Mouse (Mus musculus) CD4-positive, CD25-positive, alpha-beta regulatory T cell, adult 4 months (primary cell): ENCODE results near the gene Rassf2. TPM values are rescaled to one million over a fixed set of nuclear protein-coding genes. Genes with fewer than 3 reads are reported as not detected.
A peak's percentile ranks its signal among the peaks of the same experiment; 100 is the strongest.

ENCODE experiments used
- ATAC-seq: one replicate; pipeline ENCODE4 v1.8.0; 2017
- polyA plus RNA-seq, 2 experiments: library from polyadenylated mRNA; unstranded; fragments of 100-300 nt; shearing (Covaris generic); gene quantifications; one replicate each; pipeline ENCODE4 v1.2.1; 2017

Rassf2 gene
- polyA plus RNA-seq, 2 experiments from 2014 or later: 67.6 to 113 TPM

DNA sequence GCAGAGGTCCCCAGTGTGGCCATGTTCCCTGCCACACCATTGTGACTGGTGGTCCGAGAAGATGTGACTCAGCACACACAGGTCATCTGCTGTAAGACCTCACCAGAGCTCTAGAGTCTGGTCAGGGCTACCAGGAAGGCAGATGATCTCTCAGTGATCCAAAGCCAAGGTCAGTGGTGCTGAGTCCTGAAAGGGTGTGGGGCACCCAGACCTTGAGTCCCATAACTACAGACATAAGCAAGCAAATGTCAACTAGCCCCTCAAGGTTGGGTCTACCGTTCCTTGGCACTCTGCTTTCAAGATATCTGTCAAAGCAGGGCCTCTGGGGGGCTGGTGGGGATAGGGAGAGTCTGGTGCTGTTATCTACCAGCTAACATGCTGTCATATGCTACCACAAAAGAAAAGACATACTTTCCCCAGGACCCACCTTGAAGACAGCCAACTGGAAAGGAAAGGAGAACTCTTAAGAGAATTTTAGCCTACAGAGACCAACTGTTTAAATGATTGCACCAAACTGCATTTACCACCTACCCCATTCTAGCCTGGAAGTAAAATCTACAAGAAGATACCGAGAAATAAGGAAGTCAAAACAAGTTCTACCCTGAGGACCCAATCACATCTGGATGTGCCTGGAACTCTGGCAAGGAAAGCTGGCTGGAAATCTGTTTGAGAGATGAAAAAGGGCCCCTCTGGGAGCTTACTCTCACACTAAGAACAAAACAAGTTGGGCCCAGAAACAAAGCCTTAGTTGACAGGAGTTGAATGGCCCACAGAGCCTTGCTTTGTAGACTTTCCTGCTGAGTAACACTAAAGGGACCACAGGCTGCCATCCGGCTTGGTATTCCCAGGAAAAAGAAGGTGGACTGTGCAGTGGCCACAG is 4.8 kb upstream of the Rassf2 start:
- ATAC-seq: no peak

DNA sequence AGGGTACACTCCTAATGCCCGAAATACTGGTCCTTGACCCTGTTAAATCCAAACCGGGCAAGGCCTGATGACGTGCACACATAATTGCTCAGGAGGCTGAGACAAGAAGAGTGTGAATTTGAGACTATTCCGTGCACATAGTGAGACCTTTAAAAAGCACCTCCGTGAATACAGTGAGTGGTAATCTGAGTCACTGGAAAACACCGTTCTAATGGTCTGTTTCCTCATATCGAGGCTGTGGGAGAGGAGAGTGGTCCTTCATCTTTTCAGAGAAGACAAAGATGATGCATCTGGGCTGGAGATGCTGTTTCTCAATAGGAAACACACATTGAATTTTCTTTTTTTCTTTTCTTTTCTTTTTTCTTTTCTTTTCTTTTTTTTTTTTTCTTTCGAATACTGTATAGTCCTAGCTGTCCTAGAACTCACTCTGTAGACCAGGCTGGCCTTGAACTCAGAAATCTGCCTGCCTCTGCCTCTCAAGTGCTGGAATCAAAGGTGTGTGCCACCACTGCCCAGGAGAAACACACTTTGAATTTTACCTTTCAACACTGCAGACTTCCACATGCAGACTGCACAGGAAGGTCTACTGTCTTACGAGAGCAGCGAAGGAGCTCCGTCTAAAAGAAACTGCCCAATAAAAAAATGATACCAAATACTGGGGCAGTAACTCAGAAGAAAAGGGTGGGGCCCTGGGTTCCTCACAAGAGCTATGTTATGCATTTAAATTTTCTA is 1.5 kb upstream of the Rassf2 start:
- no peak for ATAC-seq

DNA sequence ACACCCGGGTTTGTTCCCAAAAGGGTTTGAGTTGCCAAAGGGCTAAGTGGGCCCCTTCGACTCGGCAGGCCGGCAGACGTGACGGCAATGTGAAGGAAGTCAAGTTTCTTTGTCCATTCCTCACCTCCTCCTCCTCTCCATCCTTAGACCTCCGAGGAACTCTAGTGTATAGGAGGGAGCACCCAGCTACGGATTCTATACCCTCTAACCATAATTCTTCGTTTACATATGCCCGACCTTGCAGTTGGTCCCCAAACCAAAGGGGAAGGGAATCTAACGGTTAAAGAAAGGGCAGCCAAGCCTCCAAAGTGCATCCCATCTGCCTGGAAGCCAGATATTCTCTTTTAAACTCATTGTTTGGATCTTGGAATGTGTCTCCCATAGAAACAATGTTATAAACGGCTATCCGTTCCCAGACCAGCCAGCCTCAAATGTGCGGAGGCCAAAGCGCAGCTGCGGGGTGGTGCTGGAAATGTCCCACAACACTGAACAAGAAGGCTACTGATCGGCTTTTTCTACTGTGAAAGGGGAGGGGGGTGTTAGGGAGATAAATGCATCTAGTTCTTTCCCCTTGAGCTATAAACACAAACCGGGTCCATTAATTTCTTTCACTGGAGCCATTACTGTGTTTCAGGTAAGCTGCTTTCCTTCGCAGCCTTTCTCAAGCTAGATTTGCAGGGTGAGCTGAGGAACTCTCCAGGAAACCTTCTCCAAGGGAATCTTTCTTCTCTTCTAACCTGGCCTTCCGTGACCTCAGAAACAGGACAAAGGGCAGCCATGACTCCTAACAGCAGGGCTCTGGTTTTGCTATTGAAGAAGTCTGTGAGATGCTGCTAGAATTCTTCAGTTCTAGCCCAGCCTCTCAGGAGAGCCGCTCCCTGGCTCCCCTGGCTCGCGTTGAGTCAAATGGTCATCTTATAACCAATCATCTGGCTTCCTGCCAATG is 633 bp upstream of the Rassf2 start:
- no peak for ATAC-seq

DNA sequence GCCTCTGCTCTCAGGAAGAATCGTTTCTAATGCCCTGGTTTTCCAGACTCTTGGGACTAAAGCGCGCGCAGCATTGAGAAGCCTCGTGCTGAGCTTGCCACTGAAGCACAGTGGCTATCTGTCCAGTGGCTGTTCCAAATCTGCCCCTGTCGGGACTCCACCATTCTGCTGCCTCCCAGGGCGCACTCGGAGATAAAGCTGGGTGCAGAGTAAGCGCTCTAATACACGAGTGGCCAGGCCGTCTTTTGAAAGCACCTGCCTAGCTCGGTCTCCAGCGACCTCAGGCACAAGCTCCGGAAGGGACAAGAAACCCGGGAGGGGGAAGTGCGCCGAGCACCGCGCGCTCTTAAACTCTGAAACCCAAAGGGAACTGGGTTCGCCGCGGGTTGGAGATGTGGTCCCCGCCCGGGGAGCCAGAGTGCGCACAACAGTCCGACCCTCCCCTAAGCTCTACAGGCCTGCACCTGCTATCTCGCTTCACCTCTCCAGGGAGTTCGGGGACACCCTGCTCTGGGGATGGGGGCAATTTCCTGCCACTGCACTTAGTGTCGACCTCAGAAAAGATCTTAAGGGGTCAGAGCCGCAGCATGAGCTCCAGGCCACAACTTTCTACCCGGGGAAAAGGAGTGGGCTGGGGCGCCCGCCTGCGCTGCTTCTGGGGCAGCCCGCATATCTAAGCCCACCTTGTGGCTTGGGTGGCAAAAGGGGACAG is 1.0 kb downstream of the Rassf2 start:
- peak; percentile 61 for ATAC-seq

DNA sequence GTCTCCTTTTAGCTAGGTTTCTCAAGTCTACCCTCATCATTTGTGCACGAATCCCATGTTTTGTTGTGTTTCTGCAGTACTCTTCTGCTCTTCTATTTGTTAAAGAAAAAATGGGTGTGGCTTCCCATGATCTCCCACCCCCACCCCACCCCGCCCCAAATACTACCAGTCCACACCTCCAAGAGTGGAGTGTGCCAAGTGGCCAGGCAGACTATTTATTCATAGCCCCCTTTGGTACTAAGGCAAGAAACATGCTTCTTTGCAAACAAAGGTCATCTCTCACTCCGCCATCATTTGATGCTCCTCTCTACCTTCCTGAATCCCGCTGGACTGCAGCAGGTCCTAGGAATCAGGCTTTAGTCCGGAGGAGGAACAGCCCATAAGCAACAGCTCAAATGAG is 2.0 kb downstream of the Rassf2 start:
- no peak for ATAC-seq

GRCm38 (mm10) chr2:132027366-132027765 is 2.7 kb downstream of the Rassf2 start:
- no peak for ATAC-seq

DNA sequence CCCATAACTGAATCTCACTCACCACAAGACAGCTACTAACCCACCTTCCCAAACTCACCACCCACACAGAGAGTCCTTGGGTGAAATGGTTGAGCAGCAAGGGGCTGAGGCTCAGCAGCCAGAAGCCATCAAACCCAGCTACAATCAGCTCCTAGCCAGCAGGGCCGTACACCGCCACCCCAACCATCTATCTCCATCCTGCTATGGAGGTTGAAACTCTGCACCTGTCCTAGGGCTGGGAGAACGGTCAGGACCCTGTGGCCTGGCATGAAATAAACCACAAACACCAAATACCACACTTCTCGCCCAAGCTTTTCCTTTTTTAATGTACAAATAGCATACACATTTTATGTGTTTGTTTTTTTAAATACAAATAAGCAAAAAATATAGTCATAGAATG is 6.0 kb downstream of the Rassf2 start:
- ATAC-seq: no peak

- peak; percentile 33 for ATAC-seq
Measured at GRCm38 (mm10) chr2:132022621-132023020, 7.4 kb downstream of the Rassf2 start.

GRCm38 (mm10) chr2:132021616-132022015 is 8.4 kb downstream of the Rassf2 start:
- ATAC-seq: peak; percentile 22

DNA sequence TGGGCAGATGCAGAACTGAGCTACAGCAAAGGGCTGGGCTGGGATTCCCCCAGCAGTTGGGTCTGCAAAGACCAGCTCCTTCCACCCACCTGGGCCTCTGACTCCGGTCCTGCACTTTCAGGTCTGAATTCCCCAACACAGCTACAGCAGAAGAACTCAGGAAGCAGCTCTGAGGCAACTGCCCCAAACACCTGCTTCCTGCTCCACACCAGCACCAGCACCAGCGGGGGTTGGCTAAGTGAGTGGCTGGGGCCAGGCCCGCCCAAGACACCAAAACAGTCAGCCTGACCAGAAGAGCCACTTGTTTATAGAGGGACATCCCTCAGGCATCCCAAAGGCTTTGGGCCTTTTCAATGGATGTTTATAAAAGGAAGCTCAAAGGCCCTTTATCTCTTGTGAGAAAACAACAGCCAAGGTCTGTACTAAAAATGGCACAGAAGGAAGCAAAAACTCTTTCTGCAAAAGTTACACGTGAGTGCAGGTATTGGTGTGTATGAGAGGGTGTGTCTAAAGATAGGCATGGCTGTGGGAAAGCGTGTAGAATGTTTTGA is 9.0 kb downstream of the Rassf2 start:
- ATAC-seq: peak; percentile 61

DNA sequence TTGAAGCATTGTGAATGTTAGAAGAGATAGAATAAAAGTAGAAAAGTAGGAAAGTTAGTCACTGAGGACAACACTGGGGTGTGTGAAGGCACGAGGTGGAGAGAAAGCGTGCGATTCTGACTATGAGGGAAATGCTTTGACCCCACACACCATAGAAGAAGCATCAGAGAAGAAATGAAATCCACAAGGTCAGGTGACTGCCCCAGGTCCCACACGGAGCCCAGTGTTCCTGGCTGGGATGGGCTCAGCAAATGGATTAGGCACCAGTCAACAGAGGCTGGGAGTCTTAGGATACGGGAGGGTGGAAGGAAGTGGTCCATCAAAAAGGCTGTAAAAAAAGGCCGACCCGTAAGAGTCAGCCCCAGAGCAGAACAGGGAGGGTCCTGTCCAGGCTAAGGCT is 9.6 kb downstream of the Rassf2 start:
- no peak for ATAC-seq

DNA sequence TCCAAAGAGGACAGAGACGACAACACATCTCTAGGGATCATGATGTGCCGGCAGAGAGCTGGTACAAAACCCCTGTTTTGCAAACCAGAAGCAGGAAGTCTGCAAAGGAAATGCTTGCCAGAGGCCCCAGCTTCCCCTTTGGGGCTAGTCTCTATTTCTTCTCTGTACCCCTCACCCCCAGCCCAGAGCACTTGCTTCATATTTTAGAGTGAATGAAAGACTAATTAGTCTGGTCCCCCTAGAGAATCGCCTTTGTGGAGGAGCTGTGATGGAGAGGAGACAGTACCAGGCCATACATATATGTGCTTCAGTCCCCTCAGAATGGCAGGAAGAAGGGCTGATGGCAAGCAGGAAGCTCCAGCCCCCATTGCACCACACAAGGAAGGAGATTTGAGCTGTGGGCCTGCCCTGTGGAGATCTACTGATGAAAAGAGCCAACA is 10.7 kb downstream of the Rassf2 start:
- ATAC-seq: peak; percentile 44

- ATAC-seq: no peak
Measured at GRCm38 (mm10) chr2:132018156-132018555, 11.9 kb downstream of the Rassf2 start.

- ATAC-seq: no peak
Measured at GRCm38 (mm10) chr2:132017611-132018010, 12.4 kb downstream of the Rassf2 start.

DNA sequence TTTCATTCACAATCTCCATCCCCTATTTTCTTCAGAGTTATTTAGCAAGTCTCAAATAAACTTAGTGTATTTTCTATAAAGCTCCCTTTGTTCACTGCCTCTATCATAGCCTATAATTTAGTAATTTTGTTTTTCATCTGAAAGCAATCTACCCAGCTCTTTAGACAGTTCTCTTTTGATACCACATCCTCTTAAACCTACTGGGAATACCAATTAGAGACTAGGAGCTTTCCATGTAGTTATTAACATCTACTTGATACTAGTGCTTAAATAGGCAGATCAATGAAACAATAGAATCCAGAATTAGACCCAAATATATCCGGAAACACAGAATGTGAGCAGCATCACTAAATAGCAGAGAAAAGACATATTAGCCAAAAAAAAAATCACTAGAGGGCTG is 14.0 kb downstream of the Rassf2 start:
- ATAC-seq: no peak

DNA sequence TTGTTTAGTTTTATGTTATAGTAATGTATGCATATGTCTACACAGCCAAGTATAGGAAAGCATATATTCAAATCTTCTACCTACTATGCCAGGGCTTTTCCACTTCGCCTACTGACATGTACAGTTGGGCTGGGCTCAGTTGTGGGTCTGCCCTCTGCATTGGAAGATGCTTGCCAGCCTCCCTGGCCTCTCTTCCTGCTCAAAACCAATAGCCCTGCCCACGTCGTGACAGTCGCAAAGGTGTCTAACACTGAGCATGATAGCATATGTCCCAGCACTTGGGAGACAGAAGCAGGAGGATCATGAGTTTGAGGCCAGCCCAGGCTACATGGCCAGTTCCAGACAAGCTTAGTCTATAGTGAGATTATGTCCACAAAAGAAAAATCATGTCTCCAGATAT is 16.9 kb downstream of the Rassf2 start:
- peak; percentile 64 for ATAC-seq

DNA sequence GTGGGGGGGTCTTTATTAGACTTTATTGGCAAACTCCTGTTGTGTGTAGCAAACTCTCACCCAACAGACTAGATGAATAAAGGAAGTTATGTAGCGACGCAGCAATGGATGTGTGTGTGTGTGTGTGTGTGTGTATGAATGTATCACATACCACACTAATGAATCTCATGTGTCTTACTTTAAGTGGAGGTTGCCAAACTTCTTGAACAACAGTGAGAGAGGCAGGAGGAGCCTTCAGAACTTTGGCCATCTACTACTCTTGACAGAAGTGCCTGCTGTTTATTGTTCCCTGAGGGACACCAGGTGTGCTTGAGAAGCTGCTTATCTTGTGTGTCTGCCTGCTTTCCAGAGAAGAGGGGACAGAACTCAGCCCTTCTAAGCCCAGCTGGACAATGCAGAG is 19.3 kb downstream of the Rassf2 start:
- no peak for ATAC-seq

- ATAC-seq: no peak
Measured at GRCm38 (mm10) chr2:132008186-132008585, 21.9 kb downstream of the Rassf2 start.

DNA sequence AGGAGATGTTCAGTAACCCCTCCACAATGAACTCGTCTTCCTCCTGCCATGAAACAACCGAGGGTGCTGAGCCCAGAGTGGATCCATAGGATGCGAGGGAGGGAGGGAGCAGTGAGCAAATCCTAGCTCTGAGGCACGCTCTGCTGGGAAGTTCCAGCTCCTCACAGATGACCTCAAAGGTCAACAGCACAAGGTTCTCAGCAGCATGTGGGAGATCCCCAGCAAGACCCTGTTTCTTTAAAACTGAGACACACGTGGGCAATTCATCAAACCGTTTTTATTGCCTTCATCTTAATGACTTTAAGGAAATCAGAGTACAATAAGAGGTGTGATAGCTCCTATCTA is 22.6 kb downstream of the Rassf2 start:
- no peak for ATAC-seq

- ATAC-seq: no peak
Measured at GRCm38 (mm10) chr2:132006561-132007474, 23.2 kb downstream of the Rassf2 start.

- ATAC-seq: no peak
Measured at GRCm38 (mm10) chr2:132005445-132005844, 24.6 kb downstream of the Rassf2 start.
